Comparison of ENCODE assay signal across 8 mouse cellular contexts in genomic region chr12:112977156-112977555, GRCm38 (mm10). TPM values are rescaled to one million over a fixed set of nuclear protein-coding genes. Genes with fewer than 3 reads are reported as not detected.
A peak's percentile ranks its signal among the peaks of the same experiment; 100 is the strongest.
DNase-seq lines count a peak whose midpoint lies in the region; ATAC-seq lines count a peak whose summit lies in the region.

No protein-coding gene starts in this region.

- no peaks in the 10 kb centered on the region for H3K27me3 ChIP-seq in embryonic facial prominence, embryonic 11.5 days (ENCODE audit: control insufficient read depth, insufficient read depth, low read length)
- H3K27me3 ChIP-seq in hindbrain, embryonic 16.5 days (replicated peaks; ENCODE audit: control insufficient read depth, insufficient read depth, low read length) = no peaks in the 10 kb centered on the region

- peaks cover 10% of the 10 kb centered on the region for H3K36me3 ChIP-seq in embryonic facial prominence, embryonic 11.5 days (replicated peaks; ENCODE audit: control insufficient read depth, insufficient read depth, low read depth, low read length)
- peaks cover 36% of the 10 kb centered on the region for H3K36me3 ChIP-seq in hindbrain, embryonic 16.5 days (ENCODE audit: control insufficient read depth, insufficient read depth, low read length)

- peak; percentile 45 to 51 for DNase-seq in left cerebral cortex, postnatal 36 days (ENCODE audit: low spot score in 2 of 2)
- DNase-seq in left cerebral cortex, adult 18-20 months (ENCODE audit: low spot score in 2 of 2) = no peak
- DNase-seq in embryonic facial prominence, embryonic 11.5 days (ENCODE audit: low spot score) = no peak
- DNase-seq in naive thymus-derived CD4-positive, alpha-beta T cell, adult 2 months (ENCODE audit: low read depth) = peak; percentile 40
- DNase-seq in ovary, postnatal 36 days (ENCODE audit: low spot score) = no peak
- no peak for DNase-seq in ovary, postnatal 10 days (ENCODE audit: low spot score)
- DNase-seq in cerebellum, adult 11 months = no peak

- peak overlapping the region; percentile 93 for H3K4me2 ChIP-seq in embryonic facial prominence, embryonic 11.5 days (ENCODE audit: low read depth, low read length)
- peak overlapping the region; percentile 89 for H3K4me2 ChIP-seq in hindbrain, embryonic 16.5 days (ENCODE audit: low read length)

- WGBS in embryonic facial prominence, embryonic 11.5 days = 44% methylated on average over 12 of the region's 12 CpGs
- WGBS in hindbrain, embryonic 16.5 days = 40% methylated on average over 12 of the region's 12 CpGs

- H3K4me1 ChIP-seq in embryonic facial prominence, embryonic 11.5 days (ENCODE audit: control insufficient read depth, insufficient read depth, low read length) = no peaks in the 10 kb centered on the region
- H3K4me1 ChIP-seq in hindbrain, embryonic 16.5 days (ENCODE audit: control insufficient read depth, insufficient read depth, low read depth, low read length) = peaks cover 14% of the 10 kb centered on the region

- no peak for ATAC-seq in embryonic facial prominence, embryonic 11.5 days (replicated peaks; ENCODE audit: insufficient number of reproducible peaks, low FRiP score, low TSS enrichment, low read depth)
- peak; percentile 0; the same call in 1 of the 2 replicates for ATAC-seq in hindbrain, embryonic 16.5 days

- H3K9ac ChIP-seq in embryonic facial prominence, embryonic 11.5 days (replicated peaks; ENCODE audit: low read length) = peak overlapping the region; percentile 89
- peak overlapping the region; percentile 91 for H3K9ac ChIP-seq in hindbrain, embryonic 16.5 days (ENCODE audit: low read depth, low read length)

- H3K27ac ChIP-seq in embryonic facial prominence, embryonic 11.5 days (replicated peaks; ENCODE audit: low read depth, low read length) = peak overlapping the region; percentile 53
- peak overlapping the region; percentile 98 for H3K27ac ChIP-seq in hindbrain, embryonic 16.5 days (ENCODE audit: low read depth, low read length)

- no peaks in the 10 kb centered on the region for H3K9me3 ChIP-seq in embryonic facial prominence, embryonic 11.5 days (replicated peaks; ENCODE audit: control insufficient read depth, low read length)
- H3K9me3 ChIP-seq in hindbrain, embryonic 16.5 days (ENCODE audit: control insufficient read depth, low read length) = no peaks in the 10 kb centered on the region

- intact Hi-C loops in left cerebral cortex, postnatal 36 days (cut with DNase I) = loop anchor here (2.0 kb wide), 2 partner anchors 22 to 48 kb away; partner anchors contain the start of gene Jag2

- H3K4me3 ChIP-seq in embryonic facial prominence, embryonic 11.5 days (ENCODE audit: low read depth, low read length) = peak overlapping the region; percentile 65
- H3K4me3 ChIP-seq in hindbrain, embryonic 16.5 days (ENCODE audit: low read length) = peak overlapping the region; percentile 73

RNA-seq across cellular contexts. Expression of gene Btbd6, which starts 0.9 kb away (rescaled TPM):
- 10 to 100 TPM; 59.3 to 74.3 TPM for total RNA-seq in left cerebral cortex, postnatal 36 days (2021)
- 10 to 100 TPM; 67.9 to 68.5 TPM for total RNA-seq in left cerebral cortex, adult 18-20 months (2021)
- 19.0 and 19.7 TPM in 2 replicates for polyA plus RNA-seq in embryonic facial prominence, embryonic 11.5 days (2014; fragmentation: Nextera tagmentation; extraction: Ambion mirVana)
- polyA plus RNA-seq in hindbrain, embryonic 16.5 days (2015; fragmentation: Nextera tagmentation; extraction: Ambion mirVana) = 54.3 and 55.8 TPM in 2 replicates

RNA-seq across cellular contexts. Expression of gene Brf1, which starts 23.3 kb away (rescaled TPM):
- total RNA-seq in left cerebral cortex, postnatal 36 days (2021) = 10 to 100 TPM; 41.4 to 55.5 TPM
- total RNA-seq in left cerebral cortex, adult 18-20 months (2021) = 10 to 100 TPM; 45.0 to 47.0 TPM
- polyA plus RNA-seq in embryonic facial prominence, embryonic 11.5 days (2014; fragmentation: Nextera tagmentation; extraction: Ambion mirVana) = 48.5 and 50.8 TPM in 2 replicates
- polyA plus RNA-seq in hindbrain, embryonic 16.5 days (2015; fragmentation: Nextera tagmentation; extraction: Ambion mirVana) = 40.5 and 43.1 TPM in 2 replicates

RNA-seq across cellular contexts. Expression of gene Nudt14, which starts 35.2 kb away (rescaled TPM):
- total RNA-seq in left cerebral cortex, postnatal 36 days (2021) = 10 to 100 TPM; 11.0 to 12.3 TPM
- 10 to 100 TPM; 10.4 to 12.2 TPM for total RNA-seq in left cerebral cortex, adult 18-20 months (2021)
- polyA plus RNA-seq in embryonic facial prominence, embryonic 11.5 days (2014; fragmentation: Nextera tagmentation; extraction: Ambion mirVana) = 75.8 and 83.4 TPM in 2 replicates
- 54.2 and 57.3 TPM in 2 replicates for polyA plus RNA-seq in hindbrain, embryonic 16.5 days (2015; fragmentation: Nextera tagmentation; extraction: Ambion mirVana)

RNA-seq across cellular contexts. Expression of gene Pacs2, which starts 37.2 kb away (rescaled TPM):
- 10 to 100 TPM; 70.4 to 74.2 TPM for total RNA-seq in left cerebral cortex, postnatal 36 days (2021)
- 10 to 100 TPM; 58.7 to 60.8 TPM for total RNA-seq in left cerebral cortex, adult 18-20 months (2021)
- 9.8 and 11.6 TPM in 2 replicates for polyA plus RNA-seq in embryonic facial prominence, embryonic 11.5 days (2014; fragmentation: Nextera tagmentation; extraction: Ambion mirVana)
- 20.4 and 27.8 TPM in 2 replicates for polyA plus RNA-seq in hindbrain, embryonic 16.5 days (2015; fragmentation: Nextera tagmentation; extraction: Ambion mirVana)

RNA-seq across cellular contexts. Expression of gene Jag2, which starts 47.6 kb away (rescaled TPM):
- total RNA-seq in left cerebral cortex, postnatal 36 days (2021) = 10 to 100 TPM; 47.9 to 61.7 TPM
- total RNA-seq in left cerebral cortex, adult 18-20 months (2021) = 10 to 100 TPM; 53.4 to 58.9 TPM
- 3.5 and 5.7 TPM in 2 replicates for polyA plus RNA-seq in embryonic facial prominence, embryonic 11.5 days (2014; fragmentation: Nextera tagmentation; extraction: Ambion mirVana)
- polyA plus RNA-seq in hindbrain, embryonic 16.5 days (2015; fragmentation: Nextera tagmentation; extraction: Ambion mirVana) = 10.7 and 11.1 TPM in 2 replicates

Comparison
In these comparisons a context has a peak if more than half of its experiments do, and no peak if none do; other contexts are left out.
1. DNase-seq: peak in left cerebral cortex, postnatal 36 days (2 of 2) and naive thymus-derived CD4-positive, alpha-beta T cell, adult 2 months (single experiment); none in left cerebral cortex, adult 18-20 months (0 of 2), embryonic facial prominence, embryonic 11.5 days (single experiment), ovary, postnatal 36 days (single experiment), ovary, postnatal 10 days (single experiment) and cerebellum, adult 11 months (single experiment).